Mouse (Mus musculus) natural killer cell, adult 2 months (primary cell): ENCODE measurements around the gene Trim34a.
"Not testable (repeated sequence)": the region's sequence is repeated elsewhere in the genome, so short reads cannot be mapped to it uniquely, and the experiment has no call there.

Source experiments
- DNase-seq, 2 experiments: peaks; one replicate each; pipeline ENCODE4 v3.0.0; 2022; ENCODE audit warnings: low spot score in 2 of 2

Trim34a gene

GRCm38 (mm10) chr7:104244287-104245181 lies at the start of gene Trim34a:
Trim34a (plus strand) TSS chr7:104244457.
- peak; percentile 74 to 76 for DNase-seq

DNA sequence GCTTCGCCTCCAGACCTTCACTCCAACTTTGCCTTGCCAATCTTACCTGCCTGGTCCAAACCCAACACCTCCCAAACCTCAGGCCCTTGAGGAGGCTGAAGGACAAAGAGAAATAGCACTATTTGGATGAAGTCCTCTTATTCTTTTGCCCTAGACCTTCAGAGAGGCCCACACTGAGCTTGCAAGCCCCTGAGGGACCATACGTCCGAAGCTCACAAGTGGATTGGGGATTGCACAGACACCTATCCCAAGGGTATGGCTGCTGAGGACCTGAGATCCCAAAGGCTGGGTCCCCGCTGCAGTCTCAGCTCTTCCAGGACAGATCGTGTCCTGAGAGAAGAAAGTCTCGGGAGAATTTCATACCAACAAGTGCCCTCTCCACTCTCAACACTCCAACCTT lies 48.4 kb upstream of the Trim34a start, which contains the start of gene Olfr649:
TSS of gene Olfr649 (minus strand) at position 101 of the 400 bp plus-strand sequence.
- no peak for DNase-seq

DNA sequence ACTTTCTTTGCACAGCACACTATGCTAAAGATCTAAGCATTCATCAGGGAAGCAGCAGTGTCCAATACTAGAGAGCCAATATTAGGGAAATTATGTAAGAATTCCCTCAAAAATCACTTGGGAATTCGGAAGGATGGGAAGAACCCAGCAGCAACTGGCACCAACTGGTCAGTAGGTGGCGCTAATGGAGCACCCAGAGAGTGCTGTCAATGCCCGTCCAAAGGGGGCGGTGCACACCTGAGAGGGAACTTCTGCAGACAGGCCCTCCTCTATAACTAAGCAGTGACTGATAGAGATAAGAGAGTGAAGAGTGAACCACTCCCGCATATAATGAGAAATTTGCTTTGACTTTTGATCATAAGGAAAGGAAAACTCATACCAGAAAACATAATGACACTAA lies 44.4 kb upstream of the Trim34a start:
- peak; percentile 41 to 63 for DNase-seq

DNA sequence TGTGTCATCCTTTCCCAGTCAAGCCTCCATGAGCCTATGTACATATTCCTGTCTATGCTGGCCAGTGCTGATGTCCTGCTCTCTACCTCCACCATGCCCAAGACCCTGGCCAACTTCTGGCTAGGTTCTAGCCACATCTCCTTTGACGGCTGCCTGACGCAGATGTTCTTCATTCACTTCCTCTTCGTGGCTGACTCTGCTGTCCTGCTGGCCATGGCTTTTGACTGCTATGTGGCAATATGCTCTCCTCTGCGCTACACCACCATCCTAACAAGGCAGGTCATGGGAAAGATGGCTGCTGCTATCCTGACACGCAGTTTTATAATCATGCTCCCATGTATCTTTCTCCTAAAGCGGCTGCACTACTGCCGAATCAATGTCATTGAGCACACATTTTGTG lies 38.1 kb upstream of the Trim34a start:
- no peak for DNase-seq

GRCm38 (mm10) chr7:104216011-104216535 lies 28.2 kb upstream of the Trim34a start:
- no peak for DNase-seq

GRCm38 (mm10) chr7:104217881-104218280 lies 26.4 kb upstream of the Trim34a start:
- DNase-seq = no peak

GRCm38 (mm10) chr7:104218701-104219569 lies 25.3 kb upstream of the Trim34a start, which contains the start of gene Trim6:
Trim6 (plus strand) TSS chr7:104218793.
- DNase-seq = no peak

DNA sequence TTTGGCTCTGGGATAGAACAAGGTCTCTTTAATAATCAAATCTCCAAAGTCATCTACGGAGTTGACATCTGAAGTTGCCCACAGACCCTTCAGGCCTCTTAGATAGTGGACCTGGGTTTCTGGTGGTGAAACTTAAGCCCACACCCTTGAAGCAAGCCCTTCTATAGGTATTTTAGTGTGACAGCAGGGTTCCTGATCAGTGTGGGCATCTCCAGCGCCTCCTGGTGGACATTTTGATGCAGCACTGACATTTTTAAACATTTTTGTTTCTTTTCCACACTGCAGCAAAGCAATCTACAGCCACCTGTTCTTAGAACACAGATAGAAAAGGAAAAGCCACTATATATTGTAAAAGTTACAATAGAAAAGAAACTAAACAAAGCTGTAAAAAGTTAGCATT lies 13.1 kb upstream of the Trim34a start:
- DNase-seq = peak; percentile 34 to 54

GRCm38 (mm10) chr7:104240857-104241256 lies 3.4 kb upstream of the Trim34a start:
- peak in 1 of 2 experiments; percentile 5 for DNase-seq

GRCm38 (mm10) chr7:104243616-104244015 lies 641 bp upstream of the Trim34a start:
- no peak for DNase-seq

- DNase-seq = not testable (repeated sequence)
These were observed 16.1 kb downstream of the Trim34a start for GRCm38 (mm10) chr7:104260380-104260779.

- not testable (repeated sequence) for DNase-seq
These were observed 21.1 kb downstream of the Trim34a start for GRCm38 (mm10) chr7:104265335-104265734.

DNA sequence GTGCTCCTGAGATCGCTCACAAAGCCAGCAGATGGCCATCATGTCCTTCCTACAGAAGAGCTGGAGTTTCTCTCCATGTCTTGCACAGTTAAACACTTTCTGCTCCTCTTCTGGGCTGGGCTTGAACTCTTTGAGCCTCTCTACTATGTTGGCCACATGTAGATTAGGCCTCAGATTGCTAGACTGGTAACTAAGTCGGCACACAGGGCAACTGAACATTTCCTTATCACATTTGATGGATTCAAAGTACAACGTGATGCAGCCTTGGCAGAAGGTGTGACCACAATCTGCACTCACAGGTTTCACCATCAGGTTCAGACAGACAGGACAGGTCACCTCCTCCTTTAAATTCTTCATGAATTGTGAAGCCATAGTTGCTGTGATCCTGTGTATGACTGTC lies 35.1 kb downstream of the Trim34a start:
- DNase-seq = not testable (repeated sequence)

DNA sequence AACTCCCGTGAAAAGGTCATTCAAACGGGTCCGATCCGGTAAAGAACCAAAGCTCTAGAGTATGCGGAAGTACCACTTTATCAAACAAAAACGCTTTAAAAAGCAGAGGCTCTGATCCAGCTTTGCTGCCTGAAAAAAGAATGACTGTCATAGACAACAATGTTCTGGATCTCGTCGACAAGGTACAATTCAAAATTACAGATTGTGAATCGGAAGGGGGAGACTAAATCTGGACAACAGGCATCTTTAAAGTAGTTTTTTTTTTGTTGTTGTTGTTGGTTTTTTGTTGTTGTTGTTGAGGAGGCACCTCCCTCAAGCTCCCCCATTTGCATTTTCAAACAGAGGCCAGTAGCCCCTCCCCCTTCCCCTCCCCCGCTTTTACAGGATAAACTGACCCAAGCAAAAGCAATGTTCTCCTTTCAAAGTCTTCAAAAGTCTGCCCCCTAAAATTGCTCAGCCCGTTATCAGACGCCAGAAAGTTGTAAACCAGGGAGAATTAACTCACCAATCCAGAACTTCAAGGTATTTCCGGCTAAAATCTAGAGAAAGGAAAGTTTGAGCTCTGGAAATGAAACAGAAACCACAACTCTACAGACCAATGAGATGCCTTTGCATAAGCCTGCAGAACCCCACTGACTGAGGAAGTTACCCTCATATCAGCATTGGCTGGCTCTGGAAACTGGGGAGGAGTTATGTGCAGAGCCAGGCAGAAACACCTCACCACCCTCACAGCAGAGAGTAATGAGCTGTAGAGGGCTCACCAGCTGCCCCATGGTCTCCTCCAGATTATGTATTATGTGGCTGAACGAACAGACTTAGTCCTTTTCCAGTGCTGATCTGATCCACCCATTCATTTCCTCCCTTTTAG lies 43.6 kb downstream of the Trim34a start, which contains the start of gene Trim5:
TSS of gene Trim5 (minus strand) at position 519 of the 868 bp plus-strand sequence.
- peak; percentile 46 to 51 for DNase-seq

DNA sequence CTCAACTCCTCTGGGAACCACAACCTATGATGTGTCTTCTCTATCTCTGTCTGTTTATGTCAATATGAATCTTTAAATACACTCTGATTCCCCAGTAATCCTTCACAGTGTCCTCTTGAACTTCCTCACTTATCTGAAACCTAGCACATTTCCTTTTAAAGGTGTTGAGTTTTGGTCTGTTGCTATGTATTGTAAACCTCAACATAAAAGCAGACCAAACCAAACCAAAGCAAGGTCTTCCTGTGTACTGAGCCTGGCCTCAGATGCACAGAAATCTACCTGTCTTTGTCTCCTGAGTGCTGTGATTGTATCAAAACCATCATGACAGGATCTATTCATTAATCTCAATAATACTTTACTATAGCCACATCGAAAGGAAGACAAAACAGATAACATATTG lies 46.4 kb downstream of the Trim34a start:
- peak; percentile 18 to 19 for DNase-seq

GRCm38 (mm10) chr7:104291638-104292400 lies 47.6 kb downstream of the Trim34a start:
- peak; percentile 34 to 44 for DNase-seq
